Mouse (Mus musculus) brain, embryonic 14.5 days (tissue): Measurements from ENCODE around the gene Slu7. TPM values are rescaled to one million over a fixed set of nuclear protein-coding genes. Genes with fewer than 3 reads are reported as not detected.
A peak's percentile ranks its signal among the peaks of the same experiment; 100 is the strongest.

Experiments
- DNase-seq: peaks from one replicate; pipeline ENCODE4 v3.0.0-alpha.2; 2011; ENCODE audit warnings: low read depth
- CTCF ChIP-seq: fragments of 200-500 bp; IDR thresholded peaks from 2 replicates; pipeline ENCODE4 v1.5.1; 2012; ENCODE audit warnings: inconsistent platforms, mild to moderate bottlenecking, moderate library complexity, borderline replicate concordance; ENCODE audit not compliant: insufficient read depth, insufficient read length; ENCODE audit errors: extremely low read depth
- POLR2A ChIP-seq: fragments of 200-500 bp; IDR thresholded peaks from 2 replicates; pipeline ENCODE4 v1.6.1; 2012; ENCODE audit warnings: mild to moderate bottlenecking, inconsistent platforms, borderline replicate concordance; ENCODE audit not compliant: poor library complexity, insufficient read depth, insufficient read length, severe bottlenecking; ENCODE audit errors: extremely low read depth
- polyA plus RNA-seq: library from polyadenylated mRNA; depleted of rRNA; stranded (reverse); fragments of >200 nt; gene quantifications from 2 replicates; pipeline ENCODE4 v1.2.3, GENCODE M21; 2012; rRNA removed

Gene Slu7
- polyA plus RNA-seq = 7.9 and 17.1 TPM in 2 replicates

GRCm38 (mm10) chr11:43433254-43434023 lies at the start of gene Slu7:
Slu7 (plus strand) TSS chr11:43433744.
- TF ChIP-seq CTCF = no peak
- no peak for TF ChIP-seq POLR2A
- DNase-seq = peak; percentile 94

GRCm38 (mm10) chr11:43385055-43385649 lies 48.4 kb upstream of the Slu7 start:
- DNase-seq = peak; percentile 72
- TF ChIP-seq CTCF (no peak), POLR2A (no peak)

- no peak for TF ChIP-seq CTCF
- no peak for TF ChIP-seq POLR2A
- peak; percentile 79 for DNase-seq
Measured at GRCm38 (mm10) chr11:43385716-43386115, 47.8 kb upstream of the Slu7 start.

- TF ChIP-seq POLR2A (no peak), CTCF (no peak)
- DNase-seq = no peak
Measured at GRCm38 (mm10) chr11:43387004-43387880, 46.3 kb upstream of the Slu7 start.

GRCm38 (mm10) chr11:43388122-43389097 lies 45.1 kb upstream of the Slu7 start:
- no peak for DNase-seq
- no peak for TF ChIP-seq POLR2A
- TF ChIP-seq CTCF = no peak

- DNase-seq = no peak
- TF ChIP-seq POLR2A (no peak), CTCF (no peak)
Measured at GRCm38 (mm10) chr11:43389118-43389517, 44.4 kb upstream of the Slu7 start.

GRCm38 (mm10) chr11:43392757-43393156 lies 40.8 kb upstream of the Slu7 start:
- TF ChIP-seq CTCF (no peak), POLR2A (no peak)
- no peak for DNase-seq

GRCm38 (mm10) chr11:43393325-43393724 lies 40.2 kb upstream of the Slu7 start:
- DNase-seq = no peak
- TF ChIP-seq CTCF (no peak), POLR2A (no peak)

- TF ChIP-seq CTCF (no peak), POLR2A (no peak)
- DNase-seq = no peak
Measured at GRCm38 (mm10) chr11:43395073-43395948, 38.2 kb upstream of the Slu7 start.

GRCm38 (mm10) chr11:43396246-43396645 lies 37.3 kb upstream of the Slu7 start:
- DNase-seq = no peak
- no peak for TF ChIP-seq POLR2A
- TF ChIP-seq CTCF = no peak

GRCm38 (mm10) chr11:43396672-43397071 lies 36.9 kb upstream of the Slu7 start:
- DNase-seq = peak; percentile 45
- TF ChIP-seq POLR2A (no peak), CTCF (no peak)
